Comparison of ENCODE assay signal across 16 mouse cellular contexts in genomic region chr1:185484281-185484680, GRCm38 (mm10). TPM values are rescaled to one million over a fixed set of nuclear protein-coding genes. Genes with fewer than 3 reads are reported as not detected.
DNase-seq lines count a peak whose midpoint lies in the region; ATAC-seq and TF ChIP-seq lines count a peak whose summit lies in the region.
"Had no signal": no experiment of that assay in that cellular context is flagged by ENCODE, and none has a peak within 500 bp of the region (broad histone marks: within the 10 kb centered on the region; RNA-seq: fewer than 3 reads in every experiment).

No protein-coding gene starts in this region.

- H3K4me1 ChIP-seq in forebrain, embryonic 16.5 days (replicated peaks; ENCODE audit: control insufficient read depth, insufficient read depth, low read length), result peaks cover 11% of the 10 kb centered on the region
- H3K4me1 ChIP-seq in forebrain, embryonic 15.5 days, result peaks cover 19% of the 10 kb centered on the region
- peaks cover 7% of the 10 kb centered on the region; the same call in 1 of the 2 replicates for H3K4me1 ChIP-seq in small intestine, adult 2 months (ENCODE audit: control insufficient read depth, insufficient read depth, insufficient read length, low read length)

- peak; percentile 7 to 32 for DNase-seq in layer of hippocampus, postnatal 10 days (ENCODE audit: low spot score in 2 of 2)
- no peak for DNase-seq in layer of hippocampus, adult 9-11 months
- peak; percentile 8 for DNase-seq in right cerebral cortex, postnatal 25 days
- no peak for DNase-seq in right cerebral cortex, postnatal 14 days
- no peak for DNase-seq in spleen, postnatal 10 days (ENCODE audit: low spot score in 2 of 2)
- DNase-seq: cerebellum, postnatal 14 days; liver, embryonic 13.5 days; retina, postnatal 1 day had no signal

- H3K9ac ChIP-seq in forebrain, embryonic 16.5 days (replicated peaks; ENCODE audit: low read depth, low read length), result 0 out of 2 replicates have a peak overlapping the region, but pooled peaks have one; percentile 2
- no peak overlapping the region for H3K9ac ChIP-seq in forebrain, embryonic 15.5 days (replicated peaks)
- H3K9ac ChIP-seq: forebrain, embryonic 12.5 days; heart, embryonic 13.5 days; liver, embryonic 13.5 days had no signal

- H3K9me3 ChIP-seq in forebrain, embryonic 16.5 days (ENCODE audit: control insufficient read depth, low read length), result no peaks in the 10 kb centered on the region
- no peaks in the 10 kb centered on the region for H3K9me3 ChIP-seq in forebrain, embryonic 15.5 days
- H3K9me3 ChIP-seq: forebrain, embryonic 12.5 days; heart, embryonic 13.5 days; liver, embryonic 13.5 days had no signal

- no peaks in the 10 kb centered on the region for H3K27me3 ChIP-seq in forebrain, embryonic 16.5 days (replicated peaks; ENCODE audit: control insufficient read depth, insufficient read depth, low read length)
- H3K27me3 ChIP-seq in forebrain, embryonic 15.5 days, result no peaks in the 10 kb centered on the region
- H3K27me3 ChIP-seq in small intestine, adult 2 months (ENCODE audit: control insufficient read depth, insufficient read depth, low read length), result no peaks in the 10 kb centered on the region
- H3K27me3 ChIP-seq: forebrain, embryonic 12.5 days; heart, embryonic 13.5 days; Patski had no signal

- H3K27ac ChIP-seq in forebrain, embryonic 16.5 days (ENCODE audit: low read length), result no peak overlapping the region
- no peak overlapping the region for H3K27ac ChIP-seq in forebrain, embryonic 15.5 days (replicated peaks)
- no peak overlapping the region for H3K27ac ChIP-seq in small intestine, adult 2 months (ENCODE audit: insufficient read depth, low read depth, low read length)
- H3K27ac ChIP-seq: forebrain, embryonic 12.5 days; heart, embryonic 13.5 days; liver, embryonic 13.5 days had no signal

- H3K36me3 ChIP-seq in forebrain, embryonic 16.5 days (ENCODE audit: control insufficient read depth, insufficient read depth), result no peaks in the 10 kb centered on the region
- H3K36me3 ChIP-seq in forebrain, embryonic 15.5 days, result no peaks in the 10 kb centered on the region
- no peaks in the 10 kb centered on the region for H3K36me3 ChIP-seq in small intestine, adult 2 months (ENCODE audit: control insufficient read depth, insufficient read depth, low read length)
- H3K36me3 ChIP-seq: forebrain, embryonic 12.5 days; heart, embryonic 13.5 days; liver, embryonic 13.5 days had no signal

- 45% methylated on average over 19 of the region's 19 CpGs for WGBS in forebrain, embryonic 16.5 days
- 45% methylated on average over 19 of the region's 19 CpGs for WGBS in forebrain, embryonic 15.5 days
- WGBS in small intestine, adult 2 months, result 29% methylated on average over 19 of the region's 19 CpGs

- no peak for TF ChIP-seq POLR2A in small intestine, adult 2 months (IDR thresholded peaks at IDR 0.05; ENCODE audit: low read depth, low read length)

- H3K4me3 ChIP-seq in forebrain, embryonic 16.5 days (replicated peaks; ENCODE audit: low read length), result no peak overlapping the region
- no peak overlapping the region for H3K4me3 ChIP-seq in forebrain, embryonic 15.5 days
- peak overlapping the region; percentile 13; the same call in 1 of the 2 replicates for H3K4me3 ChIP-seq in small intestine, adult 2 months (ENCODE audit: low read depth, low read length)
- H3K4me3 ChIP-seq: forebrain, embryonic 12.5 days; heart, embryonic 13.5 days; liver, embryonic 13.5 days had no signal

- no peak overlapping the region for H3K4me2 ChIP-seq in forebrain, embryonic 16.5 days (ENCODE audit: low read length)
- H3K4me2 ChIP-seq in forebrain, embryonic 15.5 days (replicated peaks), result no peak overlapping the region
- H3K4me2 ChIP-seq: forebrain, embryonic 12.5 days; heart, embryonic 13.5 days; liver, embryonic 13.5 days had no signal

- no peak for ATAC-seq in forebrain, embryonic 16.5 days
- no peak for ATAC-seq in forebrain, embryonic 15.5 days (replicated peaks)
- ATAC-seq: lung, postnatal 0 days; Patski had no signal

- TF ChIP-seq CTCF in small intestine, adult 2 months (IDR thresholded peaks at IDR 0.05; ENCODE audit: extremely low read depth, insufficient read length, insufficient replicate concordance, low read depth, low read length), result no peak

RNA-seq across cellular contexts. Expression of gene Slc30a10, which starts 29.6 kb away (rescaled TPM):
- 10.3 and 10.7 TPM in 2 replicates for polyA plus RNA-seq in forebrain, embryonic 16.5 days (2015; fragmentation: Nextera tagmentation; extraction: Ambion mirVana)
- 9.9 and 11.4 TPM in 2 replicates for polyA plus RNA-seq in forebrain, embryonic 15.5 days (2015; fragmentation: Nextera tagmentation; extraction: Ambion mirVana)
- total RNA-seq in layer of hippocampus, postnatal 10 days (2021), result 10 to 100 TPM; 16.7 to 19.0 TPM
- 10.1 and 36.7 TPM in 2 replicates for polyA plus RNA-seq in small intestine, adult 2 months (2012; rRNA removed)
- total RNA-seq: adrenal gland, adult 18-20 months had no signal
- polyA plus RNA-seq: lung, postnatal 0 days; Patski had no signal

Comparison
In these comparisons a context has a peak if more than half of its experiments do, and no peak if none do; other contexts are left out.
1. DNase-seq: peak in layer of hippocampus, postnatal 10 days (2 of 2) and right cerebral cortex, postnatal 25 days (single experiment); none in layer of hippocampus, adult 9-11 months (single experiment), right cerebral cortex, postnatal 14 days (single experiment) and spleen, postnatal 10 days (0 of 2).